Mouse (Mus musculus) ES-CJ7 (cell line): ENCODE results near the gene Rprd2.
A peak's percentile ranks its signal among the peaks of the same experiment; 100 is the strongest.
"Not testable (repeated sequence)": the region's sequence is repeated elsewhere in the genome, so short reads cannot be mapped to it uniquely, and the experiment has no call there.

Source experiments
- DNase-seq: peaks from one replicate; pipeline ENCODE4 v3.0.0; 2011; ENCODE audit warnings: low read depth, low spot score

Gene Rprd2

GRCm38 (mm10) chr3:95818571-95819288 is at the start of gene Rprd2:
Gene Rprd2, minus strand, starts transcription at chr3:95818863.
- DNase-seq: peak; percentile 68

- DNase-seq: no peak
Measured at GRCm38 (mm10) chr3:95867408-95867807, 48.7 kb upstream of the Rprd2 start.

- no peak for DNase-seq
Measured at GRCm38 (mm10) chr3:95866071-95866470, 47.4 kb upstream of the Rprd2 start.

- DNase-seq: peak; percentile 45
Measured at GRCm38 (mm10) chr3:95865571-95865970, 46.9 kb upstream of the Rprd2 start.

- no peak for DNase-seq
Measured at GRCm38 (mm10) chr3:95865050-95865449, 46.4 kb upstream of the Rprd2 start.

GRCm38 (mm10) chr3:95863578-95863977 is 44.9 kb upstream of the Rprd2 start:
- no peak for DNase-seq

- DNase-seq: peak; percentile 92
Measured at GRCm38 (mm10) chr3:95861796-95862195, 43.1 kb upstream of the Rprd2 start.

- DNase-seq: peak; percentile 58
Measured at GRCm38 (mm10) chr3:95861216-95861615, 42.6 kb upstream of the Rprd2 start.

- DNase-seq: peak; percentile 46
Measured at GRCm38 (mm10) chr3:95860323-95860722, 41.7 kb upstream of the Rprd2 start.

GRCm38 (mm10) chr3:95858278-95858677 is 39.6 kb upstream of the Rprd2 start:
- not testable (repeated sequence) for DNase-seq

GRCm38 (mm10) chr3:95857050-95857449 is 38.4 kb upstream of the Rprd2 start:
- not testable (repeated sequence) for DNase-seq

- no peak for DNase-seq
Measured at GRCm38 (mm10) chr3:95856115-95856514, 37.5 kb upstream of the Rprd2 start.

GRCm38 (mm10) chr3:95855502-95856089 is 36.9 kb upstream of the Rprd2 start, which contains the start of gene Prpf3:
Gene Prpf3, minus strand, starts transcription at chr3:95855885.
- peak; percentile 94 for DNase-seq

GRCm38 (mm10) chr3:95851317-95851716 is 32.7 kb upstream of the Rprd2 start:
- no peak for DNase-seq

GRCm38 (mm10) chr3:95850611-95851010 is 31.9 kb upstream of the Rprd2 start:
- DNase-seq: no peak

- peak; percentile 43 for DNase-seq
Measured at GRCm38 (mm10) chr3:95842503-95843214, 24.0 kb upstream of the Rprd2 start.

- no peak for DNase-seq
Measured at GRCm38 (mm10) chr3:95839250-95839649, 20.6 kb upstream of the Rprd2 start.

- DNase-seq: no peak
Measured at GRCm38 (mm10) chr3:95829053-95829452, 10.4 kb upstream of the Rprd2 start.

GRCm38 (mm10) chr3:95826275-95826674 is 7.6 kb upstream of the Rprd2 start:
- no peak for DNase-seq

GRCm38 (mm10) chr3:95820046-95821010 is 1.7 kb upstream of the Rprd2 start:
- peak; percentile 26 for DNase-seq

GRCm38 (mm10) chr3:95819351-95819985 is 805 bp upstream of the Rprd2 start:
- peak; percentile 100 for DNase-seq
